In the genomic region with DNA sequence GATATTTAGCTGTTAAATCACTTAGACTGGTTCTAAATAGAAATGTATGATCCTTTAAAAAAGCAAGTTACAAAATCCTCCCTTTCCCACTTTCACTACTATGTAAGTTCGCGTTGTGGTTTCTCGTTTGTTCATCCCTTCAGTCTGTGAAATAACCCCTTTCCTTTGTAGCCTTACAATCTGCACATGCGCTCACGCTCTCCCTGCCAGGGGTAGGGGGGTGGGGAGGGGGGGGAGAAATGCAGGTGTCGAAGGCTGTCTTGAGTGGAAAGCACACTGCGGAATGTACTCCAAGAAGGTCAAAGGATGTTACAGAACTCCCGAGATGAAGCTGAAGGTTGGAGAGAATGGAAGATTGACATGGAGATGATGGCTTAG, we compare ENCODE assay signal across 16 mouse cellular contexts. TPM values are rescaled to one million over a fixed set of nuclear protein-coding genes. Genes with fewer than 3 reads are reported as not detected.
DNase-seq lines count a peak whose midpoint lies in the region; ATAC-seq and TF ChIP-seq lines count a peak whose summit lies in the region.
"Had no signal": no experiment of that assay in that cellular context is flagged by ENCODE, and none has a peak within 500 bp of the region (broad histone marks: within the 10 kb centered on the region; RNA-seq: fewer than 3 reads in every experiment).

No protein-coding gene starts in this region.

- no peak overlapping the region; the same call in 1 of the 2 replicates for H3K4me3 ChIP-seq in layer of hippocampus, adult 2 months
- no peak overlapping the region for H3K4me3 ChIP-seq in forebrain, embryonic 16.5 days (replicated peaks; ENCODE audit: low read length)
- H3K4me3 ChIP-seq in midbrain, embryonic 11.5 days (ENCODE audit: low read depth, low read length) = no peak overlapping the region
- H3K4me3 ChIP-seq in kidney, embryonic 14.5 days (ENCODE audit: low read length) = no peak overlapping the region
- H3K4me3 ChIP-seq: myocyte had no signal

- TF ChIP-seq CTCF in layer of hippocampus, adult 2 months (conservative IDR thresholded peaks at IDR 0.05) = no peak

- ATAC-seq in forebrain, embryonic 16.5 days = peak; percentile 52
- ATAC-seq in midbrain, embryonic 11.5 days (ENCODE audit: low FRiP score) = no peak
- no peak for ATAC-seq in kidney, embryonic 14.5 days (ENCODE audit: low FRiP score, low TSS enrichment)

- no peak for DNase-seq in layer of hippocampus, adult 2 months (ENCODE audit: low spot score in 2 of 2)
- DNase-seq in layer of hippocampus, postnatal 10 days (ENCODE audit: low spot score in 2 of 2) = no peak
- peak; percentile 76 for DNase-seq in midbrain, embryonic 11.5 days (ENCODE audit: low spot score, missing footprints)
- peak; percentile 51 for DNase-seq in thymus, postnatal 14 days
- no peak for DNase-seq in adrenal gland, adult 8-10 months
- DNase-seq in left cerebral cortex, adult 18-20 months (ENCODE audit: low spot score in 2 of 2) = no peak
- DNase-seq: B cell, adult 2 months; heart, adult 18-20 months; heart, postnatal 10 days; kidney, adult 2 months; liver, embryonic 13.5 days; lung, postnatal 14 days had no signal

- H3K36me3 ChIP-seq in forebrain, embryonic 16.5 days (ENCODE audit: control insufficient read depth, insufficient read depth) = no peaks in the 10 kb centered on the region
- H3K36me3 ChIP-seq in midbrain, embryonic 11.5 days (ENCODE audit: control insufficient read depth, insufficient read depth, low read length) = no peaks in the 10 kb centered on the region
- no peaks in the 10 kb centered on the region for H3K36me3 ChIP-seq in kidney, embryonic 14.5 days (ENCODE audit: control insufficient read depth, insufficient read depth, low read length)
- H3K36me3 ChIP-seq: liver, embryonic 13.5 days had no signal

- H3K9me3 ChIP-seq in forebrain, embryonic 16.5 days (ENCODE audit: control insufficient read depth, low read length) = no peaks in the 10 kb centered on the region
- no peaks in the 10 kb centered on the region for H3K9me3 ChIP-seq in midbrain, embryonic 11.5 days (ENCODE audit: control insufficient read depth, low read length)
- no peaks in the 10 kb centered on the region for H3K9me3 ChIP-seq in kidney, embryonic 14.5 days (ENCODE audit: control insufficient read depth, low read length)
- H3K9me3 ChIP-seq: liver, embryonic 13.5 days had no signal

- no peak overlapping the region; the same call in 1 of the 2 replicates for H3K9ac ChIP-seq in forebrain, embryonic 16.5 days (replicated peaks; ENCODE audit: low read depth, low read length)
- H3K9ac ChIP-seq in midbrain, embryonic 11.5 days (ENCODE audit: low read length) = no peak overlapping the region
- H3K9ac ChIP-seq in kidney, embryonic 14.5 days (ENCODE audit: low read depth, low read length) = no peak overlapping the region

- peak overlapping the region; percentile 32 for H3K4me2 ChIP-seq in forebrain, embryonic 16.5 days (ENCODE audit: low read length)
- H3K4me2 ChIP-seq in midbrain, embryonic 11.5 days = no peak overlapping the region
- no peak overlapping the region for H3K4me2 ChIP-seq in kidney, embryonic 14.5 days (replicated peaks; ENCODE audit: low read depth, low read length)

- peak overlapping the region; percentile 95 for H3K27ac ChIP-seq in layer of hippocampus, adult 2 months
- H3K27ac ChIP-seq in forebrain, embryonic 16.5 days (ENCODE audit: low read length) = peak overlapping the region; percentile 71
- H3K27ac ChIP-seq in midbrain, embryonic 11.5 days (ENCODE audit: low read depth, low read length) = no peak overlapping the region
- no peak overlapping the region for H3K27ac ChIP-seq in kidney, embryonic 14.5 days (ENCODE audit: low read depth, low read length)
- H3K27ac ChIP-seq: liver, embryonic 13.5 days had no signal

- peaks cover 16% of the 10 kb centered on the region for H3K4me1 ChIP-seq in forebrain, embryonic 16.5 days (replicated peaks; ENCODE audit: control insufficient read depth, insufficient read depth, low read length)
- H3K4me1 ChIP-seq in midbrain, embryonic 11.5 days (ENCODE audit: control insufficient read depth, insufficient read depth, low read length) = peaks cover 4% of the 10 kb centered on the region; the same call in 1 of the 2 replicates
- no peaks in the 10 kb centered on the region for H3K4me1 ChIP-seq in kidney, embryonic 14.5 days (ENCODE audit: control insufficient read depth, insufficient read depth, low read length)

- 8% methylated on average over 8 of the region's 8 CpGs for WGBS in forebrain, embryonic 16.5 days
- 51% methylated on average over 8 of the region's 8 CpGs for WGBS in midbrain, embryonic 11.5 days
- WGBS in kidney, embryonic 14.5 days = 60% methylated on average over 8 of the region's 8 CpGs

- H3K27me3 ChIP-seq in forebrain, embryonic 16.5 days (replicated peaks; ENCODE audit: control insufficient read depth, insufficient read depth, low read length) = no peaks in the 10 kb centered on the region
- H3K27me3 ChIP-seq in midbrain, embryonic 11.5 days (ENCODE audit: control insufficient read depth, insufficient read depth, low read length) = no peaks in the 10 kb centered on the region
- no peaks in the 10 kb centered on the region for H3K27me3 ChIP-seq in kidney, embryonic 14.5 days (ENCODE audit: control insufficient read depth, insufficient read depth, low read length)
- H3K27me3 ChIP-seq: liver, embryonic 13.5 days had no signal

RNA-seq across cellular contexts. Expression of gene Cfap54, which starts 2.5 kb away (rescaled TPM):
- total RNA-seq in layer of hippocampus, adult 2 months (2021) = 10 to 100 TPM; 20.7 to 22.9 TPM
- 10 to 100 TPM; 11.0 to 14.2 TPM for total RNA-seq in layer of hippocampus, postnatal 10 days (2021)
- 2.2 and 2.3 TPM in 2 replicates for polyA plus RNA-seq in forebrain, embryonic 16.5 days (2015; fragmentation: Nextera tagmentation; extraction: Ambion mirVana)
- 0.80 and 0.89 TPM in 2 replicates for polyA plus RNA-seq in midbrain, embryonic 11.5 days (2014; fragmentation: Nextera tagmentation; extraction: Ambion mirVana)
- polyA plus RNA-seq in kidney, embryonic 14.5 days (2014; fragmentation: Nextera tagmentation; extraction: Ambion mirVana) = 0.33 and 0.49 TPM in 2 replicates
- 1 to 10 TPM; 4.0 to 6.1 (median 5.1) TPM for total RNA-seq in adrenal gland, adult 8-10 months (2022)
- 10 to 100 TPM; 19.6 to 23.7 TPM for total RNA-seq in left cerebral cortex, adult 18-20 months (2021)
- polyA plus RNA-seq: embryonic facial prominence, embryonic 11.5 days had no signal

Comparison
In these comparisons a context has a peak if more than half of its experiments do, and no peak if none do; other contexts are left out.
1. DNase-seq: peak in midbrain, embryonic 11.5 days (single experiment) and thymus, postnatal 14 days (single experiment); none in layer of hippocampus, adult 2 months (0 of 2), layer of hippocampus, postnatal 10 days (0 of 2), adrenal gland, adult 8-10 months (single experiment) and left cerebral cortex, adult 18-20 months (0 of 2).
2. H3K27ac ChIP-seq: peak in layer of hippocampus, adult 2 months (single experiment) and forebrain, embryonic 16.5 days (single experiment); none in midbrain, embryonic 11.5 days (single experiment) and kidney, embryonic 14.5 days (single experiment).